Mouse (Mus musculus) right cerebral cortex, adult 2 months (tissue): ENCODE measurements around the gene Tnnt3.

Source experiments
- DNase-seq, 2 experiments: peaks; one replicate each; pipeline ENCODE4 v3.0.0; 2021 to 2022; ENCODE audit warnings: low spot score in 2 of 2

Tnnt3 gene

GRCm38 (mm10) chr7:142539828-142540227 lies 41.2 kb downstream of the Tnnt3 start:
- DNase-seq, result no peak

- DNase-seq, result no peak
These were observed 44.2 kb downstream of the Tnnt3 start for GRCm38 (mm10) chr7:142542771-142543303.

DNA sequence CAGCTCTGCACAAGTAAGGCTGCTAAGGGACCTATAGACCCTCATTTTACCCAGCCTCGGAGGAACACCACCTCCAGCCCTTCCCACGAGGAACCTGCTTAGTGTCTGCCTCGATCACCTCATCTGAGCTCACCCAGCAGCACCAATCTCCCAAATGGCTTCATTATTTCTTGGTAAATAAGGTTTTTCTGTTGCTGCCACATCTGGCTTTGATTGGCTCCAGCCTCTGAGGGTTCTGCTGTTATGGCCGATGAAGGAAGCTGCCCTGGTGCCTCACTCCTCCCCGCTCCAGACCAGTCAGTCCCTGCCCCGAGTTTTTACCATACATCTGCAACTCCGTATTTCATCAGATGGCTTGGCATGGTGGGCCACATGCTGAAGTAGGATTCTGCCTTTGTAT lies 47.3 kb downstream of the Tnnt3 start:
- DNase-seq, result no peak

DNA sequence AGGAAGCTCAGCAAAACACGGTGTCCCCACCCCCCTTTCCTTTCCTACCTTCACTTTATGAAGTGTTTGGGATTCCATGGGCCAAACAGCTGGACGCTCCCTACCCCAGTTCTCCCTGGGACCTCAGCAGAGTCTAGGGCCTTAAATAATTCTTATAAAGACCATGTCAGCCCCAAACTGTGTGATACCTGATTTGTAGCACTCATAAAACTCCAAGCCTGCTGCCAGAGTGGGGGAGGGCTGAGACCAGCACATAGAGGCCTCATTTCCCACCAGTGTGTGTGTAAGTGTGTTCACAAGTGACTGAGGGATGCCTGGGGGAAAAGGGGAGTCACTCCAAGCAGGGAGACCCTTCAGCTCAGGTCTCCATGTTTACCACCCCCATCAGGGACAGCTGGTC lies 49.2 kb downstream of the Tnnt3 start:
- no peak for DNase-seq

GRCm38 (mm10) chr7:142548706-142549105 lies 50.1 kb downstream of the Tnnt3 start:
- DNase-seq, result no peak

- DNase-seq, result no peak
These were observed 51.5 kb downstream of the Tnnt3 start for GRCm38 (mm10) chr7:142549941-142550763.

DNA sequence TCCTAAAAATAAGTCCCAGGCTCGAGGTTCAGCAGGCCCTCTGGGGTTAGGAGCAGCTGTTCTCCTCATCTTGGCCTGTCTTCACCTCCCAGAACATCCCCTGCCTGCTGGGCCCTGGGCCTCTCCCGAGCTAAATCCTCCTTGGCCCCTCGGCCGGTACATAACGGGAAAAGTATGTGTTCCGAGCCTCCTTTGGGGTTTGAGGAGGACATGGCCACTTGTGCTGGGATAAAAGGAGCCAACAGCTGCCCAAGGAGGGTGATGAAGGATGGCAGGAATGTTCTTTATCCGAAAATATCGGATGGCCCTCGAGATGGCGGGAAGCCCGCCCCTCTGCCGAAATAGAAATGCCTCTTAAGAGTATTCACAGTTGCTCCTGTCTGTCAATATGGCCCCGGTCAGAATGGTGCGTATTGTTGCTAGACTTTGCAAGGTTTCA lies 52.3 kb downstream of the Tnnt3 start:
- no peak for DNase-seq

GRCm38 (mm10) chr7:142551691-142552090 lies 53.1 kb downstream of the Tnnt3 start:
- DNase-seq, result no peak

DNA sequence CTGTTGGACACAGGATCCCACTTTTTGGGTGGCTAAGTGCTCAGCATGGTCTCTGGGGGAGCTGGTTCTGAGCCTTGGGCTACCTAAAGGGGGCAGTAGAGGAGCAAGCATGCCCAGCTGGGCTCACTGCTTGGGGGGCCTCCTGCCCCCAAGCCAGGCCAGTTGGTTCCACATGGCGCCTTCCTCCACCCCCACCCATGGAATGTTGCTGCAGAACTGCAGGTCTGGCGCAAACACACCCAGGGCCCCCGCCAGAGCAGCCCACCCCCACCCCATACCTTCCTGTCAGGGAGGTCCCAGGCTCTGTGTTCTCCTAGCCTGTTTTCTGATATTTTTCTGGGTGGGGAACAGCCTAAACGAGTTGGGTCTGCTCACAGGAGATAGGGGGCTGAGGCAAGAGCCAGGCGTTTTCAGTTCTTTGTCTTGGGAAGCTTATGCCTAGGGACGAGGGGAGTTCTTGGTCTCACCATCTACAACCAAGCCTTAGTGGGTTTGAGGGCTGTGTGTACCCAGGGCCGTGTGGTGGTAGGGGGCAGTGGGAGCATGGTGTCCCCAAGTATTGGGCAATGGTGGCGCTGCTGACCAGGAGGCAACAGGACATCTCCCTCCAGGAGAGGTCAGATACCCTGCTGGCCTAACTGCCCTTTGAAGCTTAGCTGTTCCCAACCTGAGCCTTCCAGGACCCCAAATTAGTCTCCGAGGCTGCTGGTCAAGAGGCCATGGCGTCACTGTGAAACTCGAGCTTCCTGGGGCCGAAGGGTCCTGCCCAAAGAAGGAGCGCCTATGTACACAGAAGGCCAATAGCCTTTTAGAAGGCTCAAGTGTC lies 54.2 kb downstream of the Tnnt3 start:
- no peak for DNase-seq

DNA sequence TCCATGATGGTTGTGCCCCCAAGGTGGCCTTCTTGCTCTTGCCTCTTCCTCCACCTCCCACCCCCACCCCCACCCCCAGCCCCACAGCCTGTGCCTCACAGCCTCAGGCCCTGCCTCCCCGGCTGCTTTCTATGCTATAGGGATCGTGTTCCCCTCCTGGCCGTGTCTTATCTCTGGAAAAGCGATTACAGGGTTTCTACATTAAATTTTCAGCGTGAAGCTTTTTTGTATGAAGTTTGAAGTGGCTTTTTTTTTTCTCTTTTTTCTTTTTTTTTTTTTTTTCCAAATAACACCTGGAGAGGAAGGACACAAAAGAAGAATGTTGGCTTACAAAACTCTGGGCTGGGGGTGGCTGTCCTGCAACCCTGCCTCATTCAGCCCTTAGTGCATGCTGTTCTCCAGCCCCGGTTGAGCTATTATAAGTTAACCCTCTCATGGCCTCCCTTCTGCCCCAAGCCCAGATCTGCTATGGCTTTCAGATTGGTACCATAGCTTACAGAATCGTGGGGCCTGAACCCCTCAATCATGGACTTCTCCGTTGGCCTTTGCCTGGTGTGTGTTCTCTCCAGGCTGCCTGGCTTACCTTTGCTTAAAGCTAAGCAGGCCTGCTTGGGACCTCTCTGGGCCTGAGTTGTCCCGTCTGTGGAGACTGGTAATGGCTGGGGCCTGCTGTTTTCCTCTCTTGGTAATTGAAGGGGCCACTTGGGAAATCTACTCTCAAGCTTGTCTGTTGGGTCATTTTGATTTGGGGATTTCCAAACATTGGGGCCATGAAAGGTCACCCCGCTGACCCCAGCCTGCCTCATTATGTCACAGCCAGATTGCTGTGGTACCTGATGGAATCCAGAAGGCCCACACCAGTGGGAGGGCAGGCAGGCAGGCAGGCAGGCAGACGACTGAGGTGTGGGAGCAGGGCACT lies 55.0 kb downstream of the Tnnt3 start:
- DNase-seq, result no peak

GRCm38 (mm10) chr7:142554625-142555024 lies 56.0 kb downstream of the Tnnt3 start:
- no peak for DNase-seq

- DNase-seq, result no peak
These were observed 56.9 kb downstream of the Tnnt3 start for GRCm38 (mm10) chr7:142555366-142556088.

GRCm38 (mm10) chr7:142556089-142556476 lies 57.4 kb downstream of the Tnnt3 start:
- DNase-seq, result no peak

DNA sequence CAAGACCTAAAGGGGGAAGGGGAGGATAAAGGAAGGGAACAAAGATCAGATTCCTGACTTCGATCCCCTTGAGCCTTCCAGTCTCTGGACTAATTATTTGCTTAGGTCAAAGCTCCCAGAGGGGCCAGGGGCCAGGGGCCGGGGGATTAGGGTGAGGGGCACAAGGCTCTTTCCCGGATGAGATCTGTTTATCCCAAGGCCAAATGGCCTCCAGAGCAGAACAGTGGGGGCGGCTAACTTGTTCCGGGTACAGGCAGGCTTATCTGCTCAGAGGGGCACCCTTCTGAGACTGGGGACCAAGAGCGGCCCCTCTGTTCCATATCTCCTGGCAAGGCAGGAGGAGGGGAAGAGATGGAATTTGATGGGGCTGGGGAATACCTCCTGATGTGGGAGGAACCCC lies 59.1 kb downstream of the Tnnt3 start:
- DNase-seq, result no peak

- no peak for DNase-seq
These were observed 60.0 kb downstream of the Tnnt3 start for GRCm38 (mm10) chr7:142558511-142559146.

DNA sequence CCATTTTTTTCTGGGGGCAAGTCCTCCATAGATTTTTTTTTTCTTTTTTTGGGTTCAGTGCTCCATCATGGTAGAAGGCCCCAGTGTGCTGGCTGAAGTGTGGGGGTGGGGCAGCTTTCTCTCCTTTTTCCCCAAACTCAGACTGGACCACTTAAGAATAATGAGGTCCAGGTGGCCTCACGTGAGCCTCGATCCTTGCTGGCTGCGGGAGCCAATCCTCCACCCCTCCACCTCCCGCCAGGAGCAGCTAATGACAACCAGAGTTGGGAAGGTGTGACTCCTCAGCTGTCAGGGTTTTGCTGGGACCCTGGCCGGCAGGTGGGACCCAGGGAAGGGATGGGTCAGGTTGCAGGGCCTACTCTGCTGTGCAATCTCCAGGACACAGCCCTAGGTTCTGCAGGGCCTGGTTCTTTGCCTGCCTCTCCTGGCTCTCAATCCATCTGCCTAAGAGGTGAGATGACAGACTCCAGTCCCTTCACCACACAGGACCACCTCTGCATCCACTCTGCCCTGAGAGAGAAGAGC lies 61.1 kb downstream of the Tnnt3 start:
- no peak for DNase-seq

- DNase-seq, result no peak
These were observed 62.6 kb downstream of the Tnnt3 start for GRCm38 (mm10) chr7:142560942-142561855.

- no peak for DNase-seq
These were observed 63.3 kb downstream of the Tnnt3 start for GRCm38 (mm10) chr7:142561856-142562404.

DNA sequence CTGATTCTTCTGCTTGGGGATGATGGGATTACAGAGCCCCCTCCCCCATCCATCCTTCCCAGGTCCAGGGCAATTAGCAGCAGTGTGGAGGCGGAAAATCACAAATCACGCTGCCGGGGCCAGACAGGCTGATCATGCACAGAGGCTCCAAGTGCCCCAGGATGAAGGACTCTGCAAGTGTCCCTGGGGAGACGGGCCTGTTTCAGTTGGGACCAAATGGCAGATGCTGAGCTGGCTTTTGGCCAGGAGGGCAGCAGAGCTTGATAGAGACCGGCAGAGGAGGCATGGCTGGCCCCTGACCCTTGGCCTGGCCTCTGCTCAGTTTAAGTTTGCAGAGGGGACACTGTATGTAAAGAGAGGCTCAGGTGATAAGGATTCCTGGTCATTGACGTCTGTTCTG lies 64.5 kb downstream of the Tnnt3 start:
- no peak for DNase-seq
